Mouse (Mus musculus): ENCODE data around the gene Cdh20. TPM values are rescaled to one million over a fixed set of nuclear protein-coding genes. Genes with fewer than 3 reads are reported as not detected.
A peak's percentile ranks its signal among the peaks of the same experiment; 100 is the strongest.

Gene Cdh20
- total RNA-seq, 2 experiments from 2014 or later = 24.4 to 25.4 TPM

DNA sequence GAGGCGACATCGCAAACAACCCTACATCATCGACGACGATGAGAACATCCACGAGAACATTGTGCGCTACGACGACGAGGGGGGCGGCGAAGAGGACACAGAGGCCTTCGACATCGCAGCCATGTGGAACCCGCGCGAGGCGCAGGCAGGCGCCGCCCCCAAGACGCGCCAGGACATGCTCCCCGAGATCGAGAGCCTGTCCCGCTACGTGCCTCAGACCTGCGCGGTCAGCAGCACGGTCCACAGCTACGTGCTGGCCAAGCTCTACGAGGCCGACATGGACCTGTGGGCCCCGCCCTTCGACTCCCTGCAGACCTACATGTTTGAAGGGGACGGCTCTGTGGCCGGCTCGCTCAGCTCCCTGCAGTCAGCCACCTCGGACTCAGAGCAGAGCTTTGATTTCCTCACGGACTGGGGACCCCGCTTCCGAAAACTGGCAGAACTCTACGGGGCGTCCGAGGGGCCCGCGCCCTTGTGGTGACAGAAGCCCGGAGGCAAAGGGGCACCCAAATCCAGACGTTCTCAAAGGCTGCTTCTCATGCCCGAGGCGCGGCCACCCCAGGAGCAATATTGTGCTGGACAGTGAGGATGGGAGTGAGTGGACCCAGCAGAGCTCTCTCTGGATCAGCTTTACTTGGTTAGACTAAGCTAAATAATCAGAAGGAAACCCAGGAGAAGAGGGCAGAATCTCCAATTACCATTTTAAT, 225.7 kb downstream of the Cdh20 start:
- DNase-seq (ENCODE audit: low spot score in 2 of 2) = no peak
- intact Hi-C loops (cut with DNase I) = loop anchor here (10.0 kb wide), 1 partner anchor 361 kb away; the partner anchor contains the start of gene Rnf152

DNA sequence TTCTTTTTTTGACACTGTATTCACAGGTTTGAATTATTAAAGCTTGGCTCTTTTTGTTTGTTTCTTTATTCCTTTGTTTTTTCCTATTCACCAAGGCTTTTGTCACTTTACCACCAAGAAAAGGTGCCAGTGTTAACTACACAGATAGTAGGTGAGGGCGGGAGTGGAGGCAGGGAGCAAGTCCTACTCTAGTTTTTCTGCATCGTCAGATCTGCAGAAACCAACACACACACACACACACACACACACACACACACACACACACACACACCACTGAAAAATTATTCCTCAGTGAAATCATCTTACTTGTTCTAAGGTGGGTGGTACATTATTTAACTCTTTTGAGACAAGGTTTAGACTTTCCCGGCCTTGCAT, 226.3 kb downstream of the Cdh20 start:
- DNase-seq (ENCODE audit: low spot score in 2 of 2) = no peak
- intact Hi-C loops (cut with DNase I) = loop anchor here (10.0 kb wide), 1 partner anchor 360 kb away; the partner anchor contains the start of gene Rnf152

DNA sequence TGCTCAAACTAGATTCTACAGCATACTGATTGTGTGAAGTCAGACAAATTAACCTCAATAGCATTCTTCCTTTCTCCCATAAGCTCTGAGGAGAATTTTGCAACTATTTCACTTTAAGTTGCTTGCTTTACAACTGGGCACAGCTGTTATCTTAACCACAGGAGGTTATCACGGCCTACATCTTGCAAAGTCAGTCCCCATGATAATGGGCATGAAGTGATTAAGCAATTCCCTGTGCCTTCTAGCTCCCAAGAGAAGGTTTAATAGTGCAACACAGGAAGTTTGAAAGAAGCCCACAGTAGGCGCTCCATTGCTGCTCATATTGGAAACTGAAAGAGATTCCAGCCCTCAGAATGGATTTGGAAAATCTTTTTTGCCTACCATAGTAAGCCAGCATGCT, 229.5 kb downstream of the Cdh20 start:
- intact Hi-C loops (cut with DNase I) = loop anchor here (10.0 kb wide), 1 partner anchor 357 kb away; the partner anchor contains the start of gene Rnf152
- DNase-seq (ENCODE audit: low spot score in 2 of 2) = no peak

DNA sequence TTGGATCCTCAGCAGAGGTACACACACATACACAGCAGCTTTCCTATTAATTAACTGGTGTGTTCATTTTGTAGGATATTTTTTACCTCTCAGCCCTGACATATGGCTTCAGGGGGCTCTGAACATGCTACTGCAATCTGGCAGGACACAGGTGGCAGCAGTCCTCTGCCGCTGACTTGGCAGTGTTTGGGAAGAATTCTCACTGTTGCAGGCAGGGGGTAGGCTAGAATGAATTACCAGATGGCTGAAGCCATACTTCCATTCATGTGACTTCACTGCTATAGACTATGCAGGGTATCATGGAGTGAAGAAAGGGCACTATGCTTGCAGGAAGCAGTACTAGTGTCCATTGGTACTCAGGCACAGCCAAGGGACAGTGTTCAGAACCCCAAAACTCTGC, 233.8 kb downstream of the Cdh20 start:
- no peak for DNase-seq (ENCODE audit: low spot score in 2 of 2)
- intact Hi-C loops (cut with DNase I) = no loop called here

DNA sequence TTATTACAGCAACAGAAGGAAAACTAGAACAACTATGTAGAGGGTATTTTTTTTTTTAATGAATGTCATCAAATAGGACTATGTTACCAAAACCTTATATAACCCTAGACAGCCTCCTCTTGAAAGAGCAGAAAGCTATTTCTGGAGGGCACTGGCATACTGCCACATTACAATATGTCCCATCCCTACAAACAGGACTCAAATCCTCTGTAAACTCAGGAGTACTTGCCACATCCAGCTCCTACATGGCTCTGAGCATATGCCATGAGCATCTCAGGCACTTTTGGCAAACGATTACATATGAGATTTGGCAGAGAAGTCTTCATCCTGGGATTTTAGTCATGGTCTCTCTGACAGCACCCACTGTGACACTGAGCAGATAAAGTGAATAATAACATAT, 235.5 kb downstream of the Cdh20 start:
- DNase-seq (ENCODE audit: low spot score in 2 of 2) = peak in 1 of 2 experiments; percentile 31
- intact Hi-C loops (cut with DNase I) = no loop called here

DNA sequence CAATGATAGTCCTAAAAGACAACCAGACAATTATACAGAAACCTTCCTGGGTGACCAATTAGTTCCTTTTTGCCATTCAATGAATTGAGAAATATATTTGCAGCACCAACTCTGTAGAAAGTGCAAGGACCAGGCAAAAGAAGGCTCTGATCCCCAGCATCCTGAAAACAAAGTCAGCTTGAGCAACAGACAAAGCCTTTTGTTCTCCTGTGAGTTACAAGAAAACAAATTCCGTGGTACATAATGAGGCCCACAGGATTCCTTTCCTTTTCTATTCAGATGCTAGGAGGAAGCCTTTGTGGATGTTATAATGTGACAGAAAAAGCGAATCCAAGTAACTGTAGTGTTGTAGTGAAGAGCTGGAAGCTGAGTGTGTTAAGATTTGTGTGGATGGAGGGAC, 244.3 kb downstream of the Cdh20 start:
- no peak for DNase-seq (ENCODE audit: low spot score in 2 of 2)
- intact Hi-C loops (cut with DNase I) = no loop called here

DNA sequence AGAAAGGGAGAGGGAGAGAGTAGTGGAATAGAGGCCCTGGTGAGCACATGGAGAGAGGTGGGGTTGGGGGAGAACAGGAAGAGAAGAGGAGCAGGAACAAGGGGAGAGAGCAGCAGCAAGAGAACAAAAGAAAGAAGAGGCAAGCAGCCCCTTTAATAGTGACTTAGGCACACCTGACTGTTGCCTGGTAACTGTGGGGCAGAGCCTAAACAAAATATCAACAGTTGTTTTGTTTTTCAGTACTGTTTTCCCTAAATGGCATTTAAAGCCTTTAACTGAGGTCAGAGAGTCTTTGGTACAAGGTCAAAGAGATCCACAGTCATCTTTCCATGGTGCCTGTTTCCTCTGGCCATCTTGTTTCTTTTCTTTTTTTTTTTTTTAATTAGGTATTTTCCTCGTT, 245.0 kb downstream of the Cdh20 start:
- intact Hi-C loops (cut with DNase I) = no loop called here
- no peak for DNase-seq (ENCODE audit: low spot score in 2 of 2)

DNA sequence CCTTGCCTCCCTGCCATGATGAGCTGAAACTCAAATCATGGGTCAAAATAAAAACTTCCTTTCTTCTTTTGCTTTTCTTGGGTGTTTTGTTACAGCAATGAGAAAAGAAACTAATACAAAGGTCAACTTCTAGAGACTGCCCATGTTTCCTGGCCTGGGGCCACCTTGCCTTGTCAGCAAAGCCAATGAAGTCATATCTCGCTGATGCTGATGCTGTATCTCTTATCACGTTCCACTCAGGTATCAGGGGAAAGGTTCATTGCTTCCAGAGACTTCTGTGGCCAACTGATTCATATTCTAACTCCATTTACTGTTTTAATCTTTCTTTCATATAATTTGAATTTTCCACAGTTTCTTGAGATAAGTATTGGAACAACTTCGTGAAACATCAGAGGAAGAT, 273.3 kb downstream of the Cdh20 start:
- intact Hi-C loops (cut with DNase I) = no loop called here
- DNase-seq (ENCODE audit: low spot score in 2 of 2) = no peak

Measured in left cerebral cortex, postnatal 14 days (tissue).